Mouse (Mus musculus): ENCODE data around the gene Olfr1148. TPM values are rescaled to one million over a fixed set of nuclear protein-coding genes. Genes with fewer than 3 reads are reported as not detected.

Olfr1148 gene
- not detected in 2 replicates for polyA plus RNA-seq (2011; ENCODE audit: insufficient read length, low read depth, missing spikeins)

DNA sequence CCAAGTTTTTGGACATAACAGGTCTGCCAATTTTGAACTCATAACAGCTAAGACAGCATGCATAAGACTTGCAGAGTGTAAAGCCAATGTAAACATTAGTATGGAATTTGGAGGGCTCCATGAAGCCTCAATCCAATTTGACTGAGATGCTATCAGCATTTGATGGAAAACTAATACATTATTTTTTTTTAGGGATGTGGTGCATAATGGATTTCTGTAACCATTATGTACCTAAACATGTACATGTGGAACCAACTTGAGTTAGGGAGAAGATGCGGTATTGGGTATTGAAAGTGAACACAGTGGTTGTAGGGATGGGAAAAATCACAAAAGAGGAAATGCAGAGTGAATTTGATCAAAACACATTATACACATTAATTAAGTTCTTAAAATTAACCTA lies at the start of gene Olfr1148:
Gene Olfr1148 (plus strand): TSS at position 301 of the 400 bp plus-strand sequence.
- H3K4me1 ChIP-seq (ENCODE audit: control insufficient read depth, insufficient read depth, low read length) = no peaks in the 10 kb centered on the region
- TF ChIP-seq CTCF (IDR thresholded peaks at IDR 0.05; ENCODE audit: borderline replicate concordance, insufficient read depth, low read length) (no peak), POLR2A (IDR thresholded peaks at IDR 0.05; ENCODE audit: low read depth, low read length) (no peak)
- no peak within 1 kb of the TSS for H3K4me3 ChIP-seq (ENCODE audit: insufficient read depth, low read length)
- no peak within 1 kb of the TSS for H3K27ac ChIP-seq (ENCODE audit: insufficient read depth, low read length)

DNA sequence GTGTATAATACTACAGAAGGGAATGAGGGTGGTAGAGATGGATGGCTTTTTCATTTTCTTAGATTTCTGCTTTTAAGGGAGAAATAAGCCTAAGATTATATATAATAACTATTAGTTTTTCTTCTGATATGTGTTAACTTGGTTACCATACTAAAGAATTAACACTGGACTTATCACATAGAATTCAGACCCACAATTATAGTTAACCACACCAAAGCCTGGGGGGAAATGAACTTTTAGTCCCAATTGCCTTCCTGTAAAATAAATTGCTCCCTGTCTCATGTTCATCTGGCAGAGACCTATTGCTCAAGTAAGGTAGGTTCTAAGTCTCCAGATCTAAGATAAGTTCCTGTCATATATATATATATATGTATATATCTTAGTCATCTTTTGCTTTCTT lies 30.0 kb upstream of the Olfr1148 start, which contains the start of gene Olfr1143:
Gene Olfr1143 (plus strand): TSS at position 301 of the 400 bp plus-strand sequence.
- Histone ChIP-seq H3K27ac (ENCODE audit: insufficient read depth, low read length) (no peak within 1 kb of the TSS), H3K4me1 (ENCODE audit: control insufficient read depth, insufficient read depth, low read length) (no peaks in the 10 kb centered on the region), H3K4me3 (ENCODE audit: insufficient read depth, low read length) (no peak within 1 kb of the TSS)
- no peak for TF ChIP-seq POLR2A (IDR thresholded peaks at IDR 0.05; ENCODE audit: low read depth, low read length)
- no peak for TF ChIP-seq CTCF (IDR thresholded peaks at IDR 0.05; ENCODE audit: borderline replicate concordance, insufficient read depth, low read length)

DNA sequence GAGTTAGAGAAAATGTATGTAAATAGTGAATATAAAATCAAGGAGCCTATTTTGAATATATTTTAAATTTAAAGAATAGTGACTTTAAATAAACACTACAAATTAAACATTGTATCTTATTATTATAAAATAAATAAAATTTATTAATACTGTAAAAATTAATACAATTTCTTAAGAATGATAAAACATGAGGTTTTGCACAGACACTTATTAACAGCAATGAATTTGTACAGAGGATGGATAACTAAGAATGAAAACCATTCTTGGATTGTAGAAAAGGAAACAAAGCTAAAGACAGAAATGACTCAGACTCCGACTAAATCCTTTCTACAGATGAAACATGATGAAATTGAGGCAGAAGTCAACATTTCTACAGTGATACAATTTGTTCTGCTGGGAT lies 20.8 kb upstream of the Olfr1148 start, which contains the start of gene Olfr1145:
Gene Olfr1145 (plus strand): TSS at position 301 of the 400 bp plus-strand sequence.
- no peak within 1 kb of the TSS for H3K27ac ChIP-seq (ENCODE audit: insufficient read depth, low read length)
- TF ChIP-seq CTCF (IDR thresholded peaks at IDR 0.05; ENCODE audit: borderline replicate concordance, insufficient read depth, low read length) (no peak), POLR2A (IDR thresholded peaks at IDR 0.05; ENCODE audit: low read depth, low read length) (no peak)
- no peak within 1 kb of the TSS for H3K4me3 ChIP-seq (ENCODE audit: insufficient read depth, low read length)
- H3K4me1 ChIP-seq (ENCODE audit: control insufficient read depth, insufficient read depth, low read length) = no peaks in the 10 kb centered on the region

DNA sequence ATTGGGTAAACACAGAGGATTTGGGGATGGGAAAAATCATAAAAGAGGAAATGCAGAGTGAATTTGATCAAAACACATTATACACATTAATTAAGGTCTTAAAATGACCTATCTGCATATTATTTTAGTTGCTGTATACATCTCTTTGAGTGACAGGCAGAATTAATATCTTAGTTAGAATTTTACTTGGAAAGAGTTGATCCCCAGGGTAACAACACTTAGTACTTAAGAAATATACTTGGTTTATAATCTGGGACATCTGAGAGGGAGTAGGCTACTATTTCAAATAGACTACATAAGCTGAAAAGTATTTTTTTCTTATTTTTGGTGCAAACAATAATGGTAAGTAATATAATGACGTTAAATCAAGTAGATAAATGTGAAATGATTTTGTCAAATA lies 13.4 kb downstream of the Olfr1148 start, which contains the start of gene Olfr1150-ps1:
Gene Olfr1150-ps1 (plus strand): TSS at position 301 of the 400 bp plus-strand sequence.
- H3K4me1 ChIP-seq (ENCODE audit: control insufficient read depth, insufficient read depth, low read length) = no peaks in the 10 kb centered on the region
- no peak within 1 kb of the TSS for H3K4me3 ChIP-seq (ENCODE audit: insufficient read depth, low read length)
- H3K27ac ChIP-seq (ENCODE audit: insufficient read depth, low read length) = no peak within 1 kb of the TSS
- TF ChIP-seq POLR2A (IDR thresholded peaks at IDR 0.05; ENCODE audit: low read depth, low read length) = no peak

DNA sequence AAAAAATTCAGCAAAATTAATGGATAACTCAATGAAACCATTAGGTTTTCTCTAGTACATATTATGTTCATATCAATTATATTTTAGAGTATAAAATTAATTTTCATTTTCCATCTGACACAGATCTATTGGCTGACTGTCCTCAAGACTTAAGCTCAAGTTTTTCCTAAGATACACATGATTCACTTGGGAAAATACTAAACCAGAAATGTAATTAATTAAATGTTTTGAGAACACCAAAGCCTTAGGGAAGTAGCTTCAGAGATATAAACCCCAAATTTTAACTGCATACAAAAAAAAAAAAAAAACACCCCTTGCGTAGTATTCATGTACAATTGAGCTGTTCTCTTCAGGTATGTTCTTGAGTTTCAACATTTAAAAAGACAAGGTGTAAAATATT lies 25.2 kb downstream of the Olfr1148 start, which contains the start of gene Olfr1151:
Gene Olfr1151 (plus strand): TSS at position 301 of the 400 bp plus-strand sequence.
- H3K27ac ChIP-seq (ENCODE audit: insufficient read depth, low read length) = no peak within 1 kb of the TSS
- no peak within 1 kb of the TSS for H3K4me3 ChIP-seq (ENCODE audit: insufficient read depth, low read length)
- no peaks in the 10 kb centered on the region for H3K4me1 ChIP-seq (ENCODE audit: control insufficient read depth, insufficient read depth, low read length)
- TF ChIP-seq CTCF (IDR thresholded peaks at IDR 0.05; ENCODE audit: borderline replicate concordance, insufficient read depth, low read length) (no peak), POLR2A (IDR thresholded peaks at IDR 0.05; ENCODE audit: low read depth, low read length) (no peak)

DNA sequence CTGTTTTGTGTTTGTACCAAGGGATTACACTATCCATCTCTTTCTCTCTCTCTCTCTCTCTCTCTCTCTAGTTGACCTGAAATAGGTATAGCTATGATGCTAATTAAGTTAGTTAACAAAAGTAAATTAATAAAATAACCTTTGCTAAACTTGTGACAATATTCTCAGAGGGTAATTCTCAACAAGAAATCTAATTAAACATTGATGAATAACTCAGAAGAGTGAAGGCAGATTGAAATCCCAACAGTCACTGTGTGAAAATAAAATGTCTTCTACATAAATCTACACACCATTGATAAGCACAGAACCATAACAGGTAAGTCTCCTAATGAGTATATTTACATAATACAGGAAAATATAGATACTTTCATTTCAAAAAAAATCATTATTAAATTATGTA lies 35.9 kb downstream of the Olfr1148 start, which contains the start of gene Olfr1152:
Gene Olfr1152 (plus strand): TSS at position 301 of the 400 bp plus-strand sequence.
- H3K4me3 ChIP-seq (ENCODE audit: insufficient read depth, low read length) = no peak within 1 kb of the TSS
- no peak within 1 kb of the TSS for H3K27ac ChIP-seq (ENCODE audit: insufficient read depth, low read length)
- TF ChIP-seq POLR2A (IDR thresholded peaks at IDR 0.05; ENCODE audit: low read depth, low read length) (no peak), CTCF (IDR thresholded peaks at IDR 0.05; ENCODE audit: borderline replicate concordance, insufficient read depth, low read length) (no peak)
- no peaks in the 10 kb centered on the region for H3K4me1 ChIP-seq (ENCODE audit: control insufficient read depth, insufficient read depth, low read length)

Other genes with a start within 250 kb of the Olfr1148 start
- gene Olfr1130, start 224.3 kb upstream of the Olfr1148 start, polyA plus RNA-seq (2011; ENCODE audit: insufficient read length, low read depth, missing spikeins) = not detected in 2 replicates
- not detected in 2 replicates for gene Olfr1131, start 203.4 kb upstream of the Olfr1148 start, polyA plus RNA-seq (2011; ENCODE audit: insufficient read length, low read depth, missing spikeins)
- not detected in 2 replicates for gene Olfr1132, start 193.0 kb upstream of the Olfr1148 start, polyA plus RNA-seq (2011; ENCODE audit: insufficient read length, low read depth, missing spikeins)
- not detected in 2 replicates for gene Olfr1133, start 183.2 kb upstream of the Olfr1148 start, polyA plus RNA-seq (2011; ENCODE audit: insufficient read length, low read depth, missing spikeins)
- gene Olfr1134, start 172.1 kb upstream of the Olfr1148 start, polyA plus RNA-seq (2011; ENCODE audit: insufficient read length, low read depth, missing spikeins) = not detected in 2 replicates
- gene Olfr1135, start 156.9 kb upstream of the Olfr1148 start, polyA plus RNA-seq (2011; ENCODE audit: insufficient read length, low read depth, missing spikeins) = not detected in 2 replicates
- gene Olfr1136, start 136.6 kb upstream of the Olfr1148 start, polyA plus RNA-seq (2011; ENCODE audit: insufficient read length, low read depth, missing spikeins) = not detected in 2 replicates
- gene Olfr1137, start 117.4 kb upstream of the Olfr1148 start, polyA plus RNA-seq (2011; ENCODE audit: insufficient read length, low read depth, missing spikeins) = not detected in 2 replicates
- not detected in 2 replicates for gene Olfr1138, start 90.6 kb upstream of the Olfr1148 start, polyA plus RNA-seq (2011; ENCODE audit: insufficient read length, low read depth, missing spikeins)
- gene Olfr1140, start 86.8 kb upstream of the Olfr1148 start, polyA plus RNA-seq (2011; ENCODE audit: insufficient read length, low read depth, missing spikeins) = not detected in 2 replicates
- not detected in 2 replicates for gene Olfr1141, start 76.5 kb upstream of the Olfr1148 start, polyA plus RNA-seq (2011; ENCODE audit: insufficient read length, low read depth, missing spikeins)
- not detected in 2 replicates for gene Olfr152, start 51.0 kb upstream of the Olfr1148 start, polyA plus RNA-seq (2011; ENCODE audit: insufficient read length, low read depth, missing spikeins)
- not detected in 2 replicates for gene Olfr1143, start 29.9 kb upstream of the Olfr1148 start, polyA plus RNA-seq (2011; ENCODE audit: insufficient read length, low read depth, missing spikeins)
- not detected in 2 replicates for gene Olfr1145, start 20.7 kb upstream of the Olfr1148 start, polyA plus RNA-seq (2011; ENCODE audit: insufficient read length, low read depth, missing spikeins)
- not detected in 2 replicates for gene Olfr1150-ps1, start 13.5 kb downstream of the Olfr1148 start, polyA plus RNA-seq (2011; ENCODE audit: insufficient read length, low read depth, missing spikeins)
- not detected in 2 replicates for gene Olfr1151, start 25.3 kb downstream of the Olfr1148 start, polyA plus RNA-seq (2011; ENCODE audit: insufficient read length, low read depth, missing spikeins)
- 0.09 TPM in 1 of 2 replicates, not detected in the other for gene Olfr1152, start 36.0 kb downstream of the Olfr1148 start, polyA plus RNA-seq (2011; ENCODE audit: insufficient read length, low read depth, missing spikeins)
- not detected in 2 replicates for gene Olfr1153, start 64.4 kb downstream of the Olfr1148 start, polyA plus RNA-seq (2011; ENCODE audit: insufficient read length, low read depth, missing spikeins)
- not detected in 2 replicates for gene Olfr1154, start 74.6 kb downstream of the Olfr1148 start, polyA plus RNA-seq (2011; ENCODE audit: insufficient read length, low read depth, missing spikeins)
- gene Olfr1155, start 114.6 kb downstream of the Olfr1148 start, polyA plus RNA-seq (2011; ENCODE audit: insufficient read length, low read depth, missing spikeins) = not detected in 2 replicates
- not detected in 2 replicates for gene Olfr1156, start 122.6 kb downstream of the Olfr1148 start, polyA plus RNA-seq (2011; ENCODE audit: insufficient read length, low read depth, missing spikeins)
- not detected in 2 replicates for gene Olfr1157, start 137.8 kb downstream of the Olfr1148 start, polyA plus RNA-seq (2011; ENCODE audit: insufficient read length, low read depth, missing spikeins)
- not detected in 2 replicates for gene Olfr74, start 144.1 kb downstream of the Olfr1148 start, polyA plus RNA-seq (2011; ENCODE audit: insufficient read length, low read depth, missing spikeins)
- not detected in 2 replicates for gene Olfr1158, start 159.6 kb downstream of the Olfr1148 start, polyA plus RNA-seq (2011; ENCODE audit: insufficient read length, low read depth, missing spikeins)
- gene Olfr1160, start 177.7 kb downstream of the Olfr1148 start, polyA plus RNA-seq (2011; ENCODE audit: insufficient read length, low read depth, missing spikeins) = not detected in 2 replicates
- not detected in 2 replicates for gene Olfr1161, start 192.2 kb downstream of the Olfr1148 start, polyA plus RNA-seq (2011; ENCODE audit: insufficient read length, low read depth, missing spikeins)
- not detected in 2 replicates for gene Olfr73, start 207.2 kb downstream of the Olfr1148 start, polyA plus RNA-seq (2011; ENCODE audit: insufficient read length, low read depth, missing spikeins)
- not detected in 2 replicates for gene Olfr1162, start 220.6 kb downstream of the Olfr1148 start, polyA plus RNA-seq (2011; ENCODE audit: insufficient read length, low read depth, missing spikeins)
- gene Olfr1163, start 241.3 kb downstream of the Olfr1148 start, polyA plus RNA-seq (2011; ENCODE audit: insufficient read length, low read depth, missing spikeins) = not detected in 2 replicates